Mouse (Mus musculus): Measurements from ENCODE around the gene Eci1.
A peak's percentile ranks its signal among the peaks of the same experiment; 100 is the strongest.

DNA sequence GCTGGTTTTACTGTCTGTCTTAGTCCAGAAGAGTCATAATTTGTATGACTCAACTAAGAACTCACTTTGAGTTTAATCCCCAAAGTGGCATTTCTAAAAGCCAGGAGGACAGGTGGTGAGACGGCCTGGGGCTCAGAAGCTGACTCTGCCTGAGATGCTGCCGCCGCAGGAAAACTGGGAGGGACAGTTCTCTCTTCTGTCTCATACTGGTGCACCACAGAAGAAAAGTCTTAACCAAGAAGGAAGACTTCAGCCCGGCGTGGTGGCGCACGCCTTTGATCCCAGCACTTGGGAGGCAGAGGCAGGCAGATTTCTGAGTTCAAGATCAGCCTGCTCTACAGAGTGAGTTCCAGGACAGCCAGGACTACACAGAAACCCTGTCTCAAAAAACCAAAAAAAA is 536 bp upstream of the Eci1 start:
- TF ChIP-seq MAX (IDR thresholded peaks at IDR 0.05) = no peak
- TF ChIP-seq CTCF (IDR thresholded peaks at IDR 0.05; ENCODE audit: control insufficient read depth, insufficient read depth, insufficient read length) = no peak
- no peak for TF ChIP-seq CEBPB (IDR thresholded peaks at IDR 0.05; ENCODE audit: low read depth)
- no peak for TF ChIP-seq MYOG (IDR thresholded peaks at IDR 0.05; ENCODE audit: control insufficient read depth, extremely low read depth, insufficient read length)
- peak; percentile 42 for TF ChIP-seq MYOD1 (IDR thresholded peaks at IDR 0.05; ENCODE audit: control insufficient read depth, insufficient read length, low read depth)
